Mouse (Mus musculus) retina, postnatal 1 day (tissue): ENCODE results near the gene Chst2.

Source experiments
- DNase-seq: peaks from one replicate; pipeline ENCODE4 v3.0.0-alpha.2; 2012

The Chst2 gene

DNA sequence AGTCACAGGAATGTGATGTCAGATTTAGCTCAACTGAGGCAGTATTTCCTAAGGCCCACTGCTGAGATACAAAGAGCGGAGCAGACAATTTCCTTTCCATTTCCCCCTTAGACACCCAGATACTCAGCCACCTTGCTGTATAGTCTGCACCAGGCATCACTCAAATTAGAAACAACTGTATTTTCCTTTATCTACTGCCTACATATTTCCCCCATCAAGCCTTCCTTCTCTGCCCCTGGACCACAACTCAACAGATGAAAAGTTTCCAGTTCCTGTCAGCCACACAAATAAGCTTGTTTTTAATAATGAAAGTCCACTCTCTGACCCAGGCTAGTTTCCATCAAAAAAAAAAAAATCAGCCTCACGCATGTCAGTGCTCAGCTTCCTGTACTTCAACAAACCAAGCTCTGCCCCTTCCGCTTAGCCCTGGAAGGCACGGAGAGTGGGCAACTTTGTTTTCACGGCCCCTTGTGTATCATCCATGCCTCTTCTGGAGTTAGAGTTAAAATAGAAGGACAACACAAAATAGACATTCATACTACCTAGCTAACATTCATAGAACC is 52.6 kb downstream of the Chst2 start:
- no peak for DNase-seq

GRCm38 (mm10) chr9:95351968-95352367 is 54.6 kb downstream of the Chst2 start:
- no peak for DNase-seq

- no peak for DNase-seq
Measured at GRCm38 (mm10) chr9:95350550-95350949, 56.0 kb downstream of the Chst2 start.
